Mouse (Mus musculus) midbrain, embryonic 16.5 days (tissue): ENCODE measurements around the gene Tbx15. TPM values are rescaled to one million over a fixed set of nuclear protein-coding genes. Genes with fewer than 3 reads are reported as not detected.

Experiments used
- ATAC-seq: fragments of 200-750 bp; cut with Nextera tagmentation; 2 replicates; pipeline ENCODE4 v1.8.0; 2017; ENCODE audit warnings: moderate TSS enrichment
- H3K27ac ChIP-seq: fragments of 300-500 bp; sonication (generic); 2 replicates; pipeline ENCODE4 v1.5.1; 2014; ENCODE audit warnings: mild to moderate bottlenecking, low read length, mixed read lengths
- H3K27me3 ChIP-seq: fragments of 300-500 bp; sonication (generic); 2 replicates; pipeline ENCODE4 v1.6.1; 2014; ENCODE audit warnings: low read depth, low read length, mixed read lengths; ENCODE audit not compliant: control insufficient read depth, insufficient read depth
- H3K36me3 ChIP-seq: fragments of 300-500 bp; sonication (generic); 2 replicates; pipeline ENCODE4 v1.6.1; 2014; ENCODE audit warnings: mild to moderate bottlenecking, low read length, moderate library complexity, mixed read lengths; ENCODE audit not compliant: control insufficient read depth, insufficient read depth
- H3K4me1 ChIP-seq: fragments of 300-500 bp; sonication (generic); 2 replicates; pipeline ENCODE4 v1.6.1; 2014; ENCODE audit warnings: mild to moderate bottlenecking, low read length, mixed read lengths; ENCODE audit not compliant: control insufficient read depth, insufficient read depth
- H3K4me2 ChIP-seq: fragments of 300-500 bp; sonication (generic); 2 replicates; pipeline ENCODE4 v1.6.1; 2014; ENCODE audit warnings: mild to moderate bottlenecking, low read length, mixed read lengths
- H3K4me3 ChIP-seq: fragments of 300-500 bp; sonication (generic); 2 replicates; pipeline ENCODE4 v1.5.1; 2014; ENCODE audit warnings: low read depth, mild to moderate bottlenecking, low read length, moderate library complexity, mixed read lengths
- H3K9ac ChIP-seq: fragments of 300-500 bp; sonication (generic); 2 replicates; pipeline ENCODE4 v1.6.1; 2014; ENCODE audit warnings: low read depth, low read length, mixed read lengths
- H3K9me3 ChIP-seq: fragments of 300-500 bp; sonication (generic); replicated peaks from 2 replicates; pipeline ENCODE4 v1.6.1; 2014; ENCODE audit warnings: mild to moderate bottlenecking, low read length, mixed read lengths; ENCODE audit not compliant: control insufficient read depth, poor library complexity, severe bottlenecking
- WGBS: fragments of 180-500 bp; shearing (Covaris S2); extraction: QIAGEN DNeasy Blood & Tissue Kit; methylation state at CpG from one replicate; pipeline ENCODE4 v1.1.7; 2014; 5-methylcytosine and 5-hydroxymethylcytosine counted together
- polyA plus RNA-seq: library from polyadenylated mRNA; unstranded; fragments of >200 nt; fragmentation: Nextera tagmentation; extraction: Ambion mirVana; gene quantifications from 2 replicates; pipeline ENCODE4 v1.2.1, GENCODE M21; 2015

The Tbx15 gene
- polyA plus RNA-seq, 1 experiment from 2014 or later: 0.68 TPM

DNA sequence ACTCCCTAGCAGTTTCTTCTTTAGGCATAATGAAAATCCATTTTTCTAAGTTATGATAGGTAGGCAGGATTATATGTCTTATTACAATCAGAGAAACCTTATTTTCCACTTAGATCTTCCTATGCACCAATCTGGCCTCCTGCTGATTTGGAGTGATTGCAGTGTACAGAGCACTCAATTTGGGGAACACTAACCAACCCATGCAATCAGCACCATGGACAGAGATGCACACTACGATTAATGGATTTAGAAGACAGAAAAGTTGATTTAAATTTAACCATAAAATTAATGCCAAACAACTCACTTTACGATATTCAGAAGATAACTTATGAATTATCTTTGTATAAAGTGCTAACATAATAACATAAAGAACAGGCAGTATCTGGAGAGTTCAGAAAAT is 70.7 kb downstream of the Tbx15 start:
- Histone ChIP-seq H3K27me3 (no peaks in the 10 kb centered on the region), H3K4me3 (no peak overlapping the region), H3K4me2 (no peak overlapping the region), H3K36me3 (no peaks in the 10 kb centered on the region), H3K27ac (no peak overlapping the region), H3K9me3 (no peaks in the 10 kb centered on the region), H3K4me1 (no peaks in the 10 kb centered on the region), H3K9ac (no peak overlapping the region)
- no peak for ATAC-seq
- WGBS: 60% methylated on average over 2 of the region's 2 CpGs

DNA sequence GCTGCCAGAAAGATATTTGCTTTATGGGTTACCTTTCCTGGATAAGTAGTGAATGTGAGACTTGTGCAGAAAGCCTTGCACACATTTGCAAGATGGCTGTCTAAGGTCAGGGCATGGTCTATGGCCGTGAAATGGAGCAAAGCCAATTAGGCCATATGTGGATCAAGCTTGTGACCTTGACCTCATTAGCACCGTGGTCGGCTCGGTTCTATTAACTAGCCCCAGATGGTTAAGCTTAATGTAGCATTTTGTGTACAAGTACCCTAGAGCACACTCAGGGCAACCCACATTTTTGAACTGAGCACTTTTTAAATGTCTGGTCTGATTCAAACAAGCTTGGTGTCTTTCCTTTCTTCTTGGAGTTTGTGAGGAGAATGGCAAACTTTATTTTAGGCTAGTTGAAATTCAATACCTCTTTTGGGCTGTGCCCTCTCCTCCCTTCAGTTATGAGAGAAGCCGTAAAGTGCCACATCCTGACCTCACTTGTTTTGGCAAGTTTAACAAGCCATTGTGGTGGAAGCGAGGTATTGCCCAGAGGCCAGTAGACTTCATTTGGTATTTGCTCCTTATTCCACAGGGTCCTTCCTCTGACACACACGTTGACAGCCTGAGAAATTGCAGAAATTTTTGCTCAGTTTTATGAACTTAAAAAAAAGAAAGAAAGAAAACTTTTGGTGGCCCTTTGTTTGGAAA is 71.9 kb downstream of the Tbx15 start:
- Histone ChIP-seq H3K9me3 (no peaks in the 10 kb centered on the region), H3K36me3 (no peaks in the 10 kb centered on the region), H3K4me2 (no peak overlapping the region), H3K27ac (no peak overlapping the region), H3K9ac (no peak overlapping the region), H3K4me3 (no peak overlapping the region), H3K27me3 (no peaks in the 10 kb centered on the region), H3K4me1 (no peaks in the 10 kb centered on the region)
- no peak for ATAC-seq
- 62% methylated on average over 7 of the region's 7 CpGs for WGBS

DNA sequence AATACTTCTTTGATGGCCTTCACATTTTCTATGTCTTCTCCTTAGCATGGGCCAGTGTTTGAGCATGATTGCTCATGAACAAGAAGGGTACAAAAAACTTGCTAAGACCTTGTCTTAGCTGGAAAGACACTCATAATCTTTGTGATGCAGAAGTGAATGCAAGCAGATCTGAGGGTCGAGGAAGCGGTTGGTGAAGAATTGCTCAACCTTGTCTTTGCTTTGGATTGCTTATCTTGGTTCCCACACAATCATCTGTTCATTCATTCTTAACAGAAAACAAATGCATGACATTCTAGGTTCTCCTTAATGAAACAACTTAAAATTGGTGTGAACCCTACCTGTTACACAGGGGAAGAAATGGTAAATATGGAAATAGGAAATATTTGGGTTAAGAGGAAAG is 82.2 kb downstream of the Tbx15 start:
- H3K4me3 ChIP-seq: no peak overlapping the region
- H3K9me3 ChIP-seq: no peaks in the 10 kb centered on the region
- H3K9ac ChIP-seq: no peak overlapping the region
- H3K4me2 ChIP-seq: no peak overlapping the region
- no peaks in the 10 kb centered on the region for H3K36me3 ChIP-seq
- H3K4me1 ChIP-seq: no peaks in the 10 kb centered on the region
- WGBS: 91% methylated on average over 2 of the region's 2 CpGs
- H3K27me3 ChIP-seq: no peaks in the 10 kb centered on the region
- no peak for ATAC-seq
- H3K27ac ChIP-seq: no peak overlapping the region

GRCm38 (mm10) chr3:99329316-99329715 is 89.1 kb downstream of the Tbx15 start:
- Histone ChIP-seq H3K27me3 (no peaks in the 10 kb centered on the region), H3K9ac (no peak overlapping the region), H3K4me1 (no peaks in the 10 kb centered on the region), H3K4me2 (no peak overlapping the region), H3K36me3 (no peaks in the 10 kb centered on the region), H3K27ac (no peak overlapping the region), H3K4me3 (no peak overlapping the region), H3K9me3 (no peaks in the 10 kb centered on the region)
- ATAC-seq: no peak
- WGBS: 90% methylated on average over 5 of the region's 5 CpGs

- Histone ChIP-seq H3K36me3 (no peaks in the 10 kb centered on the region), H3K9ac (no peak overlapping the region), H3K9me3 (no peaks in the 10 kb centered on the region), H3K4me1 (no peaks in the 10 kb centered on the region), H3K27ac (no peak overlapping the region), H3K4me2 (no peak overlapping the region), H3K27me3 (no peaks in the 10 kb centered on the region), H3K4me3 (no peak overlapping the region)
- 86% methylated on average over 8 of the region's 8 CpGs for WGBS
- no peak for ATAC-seq
These were observed 90.9 kb downstream of the Tbx15 start for GRCm38 (mm10) chr3:99331086-99331485.

GRCm38 (mm10) chr3:99336866-99337265 is 96.7 kb downstream of the Tbx15 start:
- no peak overlapping the region for H3K4me3 ChIP-seq
- no peaks in the 10 kb centered on the region for H3K36me3 ChIP-seq
- H3K9me3 ChIP-seq: no peaks in the 10 kb centered on the region
- H3K27me3 ChIP-seq: no peaks in the 10 kb centered on the region
- H3K9ac ChIP-seq: no peak overlapping the region
- no peak overlapping the region for H3K27ac ChIP-seq
- H3K4me2 ChIP-seq: no peak overlapping the region
- WGBS: 76% methylated on average over 2 of the region's 2 CpGs
- no peak for ATAC-seq
- H3K4me1 ChIP-seq: no peaks in the 10 kb centered on the region

DNA sequence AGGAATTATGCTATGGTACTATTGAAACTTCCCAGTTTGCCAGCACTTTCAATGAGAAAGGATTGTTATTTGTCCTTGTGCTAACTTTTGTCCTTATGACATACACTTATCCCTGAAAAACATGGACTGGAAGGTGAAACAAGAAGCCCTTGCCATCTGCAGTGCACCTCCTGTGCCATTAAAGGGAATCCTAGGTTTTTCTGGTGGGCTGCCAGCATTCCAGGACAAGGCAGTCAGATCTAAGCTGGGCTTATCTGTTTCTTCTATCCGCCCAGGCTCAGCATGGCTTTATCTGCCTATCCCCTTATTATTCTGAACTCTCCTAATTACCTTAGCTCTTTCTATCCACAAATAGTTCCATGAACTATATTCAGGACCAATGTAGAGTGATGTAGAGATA is 98.6 kb downstream of the Tbx15 start:
- Histone ChIP-seq H3K4me2 (no peak overlapping the region), H3K27ac (no peak overlapping the region), H3K4me3 (no peak overlapping the region), H3K27me3 (no peaks in the 10 kb centered on the region), H3K4me1 (no peaks in the 10 kb centered on the region), H3K36me3 (no peaks in the 10 kb centered on the region), H3K9me3 (no peaks in the 10 kb centered on the region), H3K9ac (no peak overlapping the region)
- WGBS: 52% methylated on average over 1 of the region's 1 CpGs
- no peak for ATAC-seq

GRCm38 (mm10) chr3:99340021-99340420 is 99.8 kb downstream of the Tbx15 start:
- no peak for ATAC-seq
- Histone ChIP-seq H3K36me3 (no peaks in the 10 kb centered on the region), H3K4me2 (no peak overlapping the region), H3K9ac (no peak overlapping the region), H3K9me3 (no peaks in the 10 kb centered on the region), H3K27me3 (no peaks in the 10 kb centered on the region), H3K27ac (no peak overlapping the region), H3K4me1 (no peaks in the 10 kb centered on the region), H3K4me3 (no peak overlapping the region)
- WGBS: 95% methylated on average over 3 of the region's 3 CpGs

- Histone ChIP-seq H3K4me3 (no peak overlapping the region), H3K4me2 (no peak overlapping the region), H3K4me1 (no peaks in the 10 kb centered on the region), H3K36me3 (no peaks in the 10 kb centered on the region), H3K27ac (no peak overlapping the region), H3K9ac (no peak overlapping the region), H3K9me3 (no peaks in the 10 kb centered on the region), H3K27me3 (no peaks in the 10 kb centered on the region)
- ATAC-seq: no peak
- WGBS: 90% methylated on average over 2 of the region's 2 CpGs
These were observed 139.6 kb downstream of the Tbx15 start for GRCm38 (mm10) chr3:99379616-99380250.
